Mouse (Mus musculus) ES-Bruce4 (cell line): Measurements from ENCODE around the gene Dydc2.

ENCODE experiments used
- CTCF ChIP-seq: IDR thresholded peaks from one replicate; pipeline ENCODE4 v1.8.1; 2011; ENCODE audit warnings: low read depth, low read length
- EP300 ChIP-seq: IDR thresholded peaks from 2 replicates; pipeline ENCODE4 v1.6.1; 2011; ENCODE audit warnings: low read depth, low read length; ENCODE audit not compliant: insufficient read depth
- POLR2A ChIP-seq: IDR thresholded peaks from one replicate; pipeline ENCODE4 v1.8.1; 2011; ENCODE audit warnings: low read length; ENCODE audit not compliant: insufficient read depth

- TF ChIP-seq CTCF (no peak), EP300 (no peak), POLR2A (no peak)
Observed at GRCm38 (mm10) chr14:41025594-41026284, 43.3 kb downstream of the Dydc2 start.
